Mouse (Mus musculus) gastrocnemius, postnatal 36 days (tissue): ENCODE measurements around the gene Cox16. TPM values are rescaled to one million over a fixed set of nuclear protein-coding genes. Genes with fewer than 3 reads are reported as not detected.

Experiments
- DNase-seq, 2 experiments: peaks; one replicate each; pipeline ENCODE4 v3.0.0; 2022
- intact Hi-C: fragments of 180-260 bp; cut with DNase I; formaldehyde crosslinking; loops from one replicate; pipeline ENCODE4 v1.15.1; 2025
- total RNA-seq, 2 experiments: library from RNA; stranded (reverse); gene quantifications; 2 replicates each; pipeline ENCODE4 v1.2.3; 2021

The Cox16 gene
- total RNA-seq, 2 experiments from 2014 or later, result 76.4 to 83.3 TPM

- DNase-seq, result peak; percentile 27 to 33
- intact Hi-C loops, result loop anchor here (2.0 to 5.0 kb wide), 2 partner anchors 87 to 135 kb away; no protein-coding TSS in a partner anchor
These were observed 152.7 kb downstream of the Cox16 start for GRCm38 (mm10) chr12:81331937-81332874.

- intact Hi-C loops, result loop anchor here (5.0 kb wide), 1 partner anchor 134 kb away; no protein-coding TSS in a partner anchor
- DNase-seq, result no peak
These were observed 153.8 kb downstream of the Cox16 start for GRCm38 (mm10) chr12:81331046-81331638.

- intact Hi-C loops, result no loop called here
- DNase-seq, result no peak
These were observed 159.9 kb downstream of the Cox16 start for GRCm38 (mm10) chr12:81324991-81325390.

- DNase-seq, result no peak
- intact Hi-C loops, result no loop called here
These were observed 160.8 kb downstream of the Cox16 start for GRCm38 (mm10) chr12:81324116-81324515.

GRCm38 (mm10) chr12:81321021-81321420 lies 163.9 kb downstream of the Cox16 start:
- intact Hi-C loops, result no loop called here
- no peak for DNase-seq

GRCm38 (mm10) chr12:81317811-81318210 lies 167.1 kb downstream of the Cox16 start:
- intact Hi-C loops, result no loop called here
- DNase-seq, result no peak

GRCm38 (mm10) chr12:81315953-81316352 lies 169.0 kb downstream of the Cox16 start:
- no peak for DNase-seq
- intact Hi-C loops, result no loop called here

Other genes starting within 250 kb of the Cox16 start
- 10 to 100 TPM; 21.7 to 30.7 TPM for gene Slc8a3, start 151.9 kb downstream of the Cox16 start, total RNA-seq
- under 1 TPM; 0.44 to 0.69 TPM for gene Gm4787, start 105.7 kb downstream of the Cox16 start, total RNA-seq
- under 1 TPM; 0.74 to 0.89 TPM for gene Adam4, start 63.2 kb downstream of the Cox16 start, total RNA-seq
- gene Gm20498, start 47.8 kb upstream of the Cox16 start, total RNA-seq, result 10 to 100 TPM; 35.4 to 38.8 TPM
- gene Synj2bp, start 47.8 kb upstream of the Cox16 start, total RNA-seq, result 10 to 100 TPM; 35.3 to 36.4 TPM
- gene Adam21, start 83.3 kb upstream of the Cox16 start, total RNA-seq, result not detected
- gene Med6, start 109.9 kb upstream of the Cox16 start, total RNA-seq, result 1 to 10 TPM; 9.1 to 9.7 TPM
- gene Ttc9, start 146.1 kb upstream of the Cox16 start, total RNA-seq, result 1 to 10 TPM; 5.8 to 6.3 TPM